Mouse (Mus musculus) kidney, adult 8-10 months (tissue): ENCODE results near the gene Myoz2.

Source experiments
- DNase-seq, 2 experiments: peaks; one replicate each; pipeline ENCODE4 v3.0.0; 2022

Gene Myoz2

GRCm38 (mm10) chr3:123034752-123035151 is at the start of gene Myoz2:
Gene Myoz2, minus strand, starts transcription at chr3:123035015.
- DNase-seq, result no peak

DNA sequence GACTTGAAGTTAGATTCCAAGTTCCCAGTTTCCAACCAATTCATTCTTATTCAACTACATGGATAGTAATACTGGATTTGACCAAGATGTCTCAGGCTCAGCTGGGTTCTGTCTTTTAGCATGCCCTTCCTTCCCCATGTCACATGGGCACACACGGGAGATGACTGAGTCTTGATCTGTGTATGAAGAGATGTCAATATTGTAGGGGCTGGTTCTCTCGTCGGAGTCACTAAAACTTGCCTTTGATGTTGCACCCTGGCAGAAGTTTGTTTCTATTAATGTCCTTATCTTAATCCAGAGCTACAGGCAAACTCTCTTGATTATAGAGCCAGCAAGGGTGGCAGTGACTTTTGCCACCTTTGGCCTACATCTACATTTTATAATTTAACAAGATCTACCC is 46.9 kb upstream of the Myoz2 start:
- no peak for DNase-seq

DNA sequence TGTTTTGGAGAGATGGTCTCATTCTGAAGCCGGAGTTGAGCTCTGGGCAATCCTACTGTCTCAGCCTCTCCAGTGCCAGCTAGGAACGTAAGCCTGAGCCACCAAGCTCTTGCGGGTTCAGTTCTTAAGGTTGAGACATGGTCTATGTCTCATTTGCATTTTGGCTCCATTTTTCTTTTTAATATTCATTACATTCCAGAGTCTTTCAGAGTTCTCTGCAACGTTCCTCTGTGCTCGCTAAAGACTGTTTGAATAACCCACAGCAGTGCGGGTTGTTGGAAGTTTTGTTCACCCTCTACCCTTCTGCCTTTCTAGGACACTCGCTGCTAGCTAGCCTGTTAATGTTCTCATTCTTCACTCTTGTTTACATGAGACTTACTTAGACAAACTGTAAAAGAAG is 46.1 kb upstream of the Myoz2 start:
- DNase-seq, result peak in 1 of 2 experiments; percentile 58

DNA sequence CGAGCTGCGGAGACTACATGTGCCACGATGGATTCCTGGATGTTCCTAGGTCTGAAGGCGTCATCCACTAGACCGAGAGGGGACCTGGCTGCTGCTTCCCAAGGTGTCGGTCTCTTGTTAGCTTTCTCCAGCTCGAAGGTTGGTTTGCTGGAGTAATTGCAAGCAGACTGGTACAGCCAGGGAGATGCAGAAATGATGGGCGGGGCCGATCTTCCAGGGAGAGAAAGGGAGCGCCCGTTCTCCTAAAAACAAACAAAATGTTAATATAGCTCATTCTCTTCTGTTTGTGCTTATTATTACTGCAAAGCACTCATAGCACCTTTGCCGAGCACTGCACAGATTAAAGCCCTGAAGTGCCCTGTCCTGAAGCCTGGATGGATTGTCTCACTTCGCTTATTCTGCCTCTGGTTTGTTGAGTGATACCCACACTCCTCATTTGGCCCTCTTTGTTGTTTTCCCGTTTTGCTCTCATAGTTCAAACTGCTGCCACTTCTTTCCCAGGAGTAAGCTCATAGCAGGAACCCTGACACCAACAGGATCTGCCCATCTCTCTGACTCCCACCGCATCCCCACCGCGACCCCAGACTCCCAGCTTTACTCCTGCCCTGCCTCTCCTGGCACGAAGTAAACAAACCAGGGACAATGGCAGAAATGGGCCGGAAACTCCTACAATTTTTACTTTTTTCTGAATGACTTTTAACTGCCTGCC is 45.4 kb upstream of the Myoz2 start:
- no peak for DNase-seq

DNA sequence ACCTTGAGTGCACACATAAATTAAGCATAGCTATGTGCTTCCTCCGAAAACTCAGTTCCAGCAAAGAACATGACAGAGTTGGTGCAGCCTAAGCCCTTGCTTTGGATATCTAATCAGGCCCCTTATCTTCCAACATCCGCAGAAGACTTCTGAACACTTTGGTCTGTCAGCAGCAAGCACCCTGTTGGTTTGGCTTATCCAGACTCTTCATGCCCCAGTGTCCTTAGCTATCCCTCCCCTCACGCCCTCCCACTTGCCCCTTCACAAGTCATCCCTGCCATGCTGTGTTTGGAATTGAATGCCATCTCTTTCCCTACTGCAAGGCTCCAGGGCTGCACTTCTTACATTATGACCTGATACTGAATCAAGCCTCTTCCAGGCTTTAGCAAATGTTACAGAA is 40.9 kb upstream of the Myoz2 start:
- no peak for DNase-seq

DNA sequence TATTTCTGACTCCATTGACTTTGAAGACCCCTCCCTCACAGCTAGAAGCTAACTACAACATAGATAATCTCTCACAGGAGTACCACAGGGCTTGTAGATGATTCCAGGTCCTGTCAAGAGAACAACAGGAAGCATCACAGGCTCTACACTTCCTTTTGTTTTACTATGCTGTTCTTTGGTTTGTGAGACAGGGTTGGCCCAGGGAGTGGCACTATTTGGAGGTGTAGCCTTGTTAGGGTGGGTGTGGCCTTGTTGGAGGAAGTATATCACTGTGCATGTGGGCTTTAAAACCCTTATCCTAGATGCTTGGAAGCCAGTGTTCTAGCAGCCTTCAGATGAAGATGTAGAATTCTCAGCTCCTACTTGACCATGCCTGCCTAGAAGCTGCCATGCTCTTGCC is 40.2 kb upstream of the Myoz2 start:
- no peak for DNase-seq

DNA sequence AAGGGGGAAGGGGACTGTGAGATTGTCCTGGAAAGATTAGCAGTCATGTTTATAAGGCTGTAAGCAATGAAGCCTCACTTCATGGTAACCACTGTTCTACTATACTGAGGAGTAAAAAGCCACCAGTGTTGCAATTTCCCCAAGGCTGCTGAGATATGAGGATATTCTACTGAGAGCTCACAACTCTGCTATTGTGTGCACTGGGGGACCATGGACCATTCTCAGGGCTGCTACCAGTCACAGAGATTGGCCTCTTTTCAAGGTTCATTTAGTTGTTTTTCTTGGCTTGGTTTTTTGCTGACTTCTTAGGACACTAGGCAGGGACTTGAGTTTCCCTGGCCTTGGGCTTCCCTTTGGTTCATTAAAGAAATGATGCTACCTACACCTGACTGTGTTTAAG is 38.5 kb upstream of the Myoz2 start:
- no peak for DNase-seq

GRCm38 (mm10) chr3:123072472-123072871 is 37.7 kb upstream of the Myoz2 start:
- no peak for DNase-seq

DNA sequence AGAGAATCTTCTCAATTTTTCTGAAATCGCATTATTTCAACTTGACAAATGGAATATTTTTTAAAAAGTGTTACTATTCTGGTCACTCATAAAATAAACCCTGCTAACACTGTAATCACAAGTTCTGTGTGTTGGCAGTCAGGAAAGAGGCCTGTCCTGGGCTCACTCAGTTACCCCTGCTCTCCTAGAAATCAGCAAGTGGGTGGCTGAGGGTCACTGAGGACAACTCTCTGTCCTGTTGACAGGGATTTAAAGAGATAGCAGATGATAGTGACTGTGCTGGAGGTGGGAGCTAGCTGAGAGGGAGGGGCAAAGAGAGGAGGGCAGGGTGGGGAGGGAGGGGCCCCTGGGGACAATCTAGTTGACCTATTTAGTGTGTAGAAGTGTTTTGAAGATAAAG is 36.2 kb upstream of the Myoz2 start:
- DNase-seq, result no peak

DNA sequence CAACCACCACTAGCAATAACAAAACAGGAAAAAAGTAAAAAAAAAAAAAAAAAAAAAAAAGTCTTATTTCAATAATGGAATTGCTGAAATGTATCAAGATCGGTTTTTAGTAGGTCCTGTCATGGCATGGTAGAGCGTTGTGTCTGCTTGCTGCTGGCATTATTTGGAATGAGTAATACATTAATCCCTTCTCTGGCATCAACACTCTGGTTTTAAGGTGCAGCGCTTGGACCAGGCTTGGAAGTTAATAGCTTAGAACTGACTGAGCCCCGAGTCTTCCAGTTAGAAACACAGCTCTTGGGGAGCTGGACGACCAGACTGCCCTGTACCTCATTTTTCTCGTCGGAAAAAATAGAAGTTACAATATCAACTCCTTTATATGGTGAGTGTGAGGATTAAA is 32.0 kb upstream of the Myoz2 start:
- peak in 1 of 2 experiments; percentile 31 for DNase-seq

DNA sequence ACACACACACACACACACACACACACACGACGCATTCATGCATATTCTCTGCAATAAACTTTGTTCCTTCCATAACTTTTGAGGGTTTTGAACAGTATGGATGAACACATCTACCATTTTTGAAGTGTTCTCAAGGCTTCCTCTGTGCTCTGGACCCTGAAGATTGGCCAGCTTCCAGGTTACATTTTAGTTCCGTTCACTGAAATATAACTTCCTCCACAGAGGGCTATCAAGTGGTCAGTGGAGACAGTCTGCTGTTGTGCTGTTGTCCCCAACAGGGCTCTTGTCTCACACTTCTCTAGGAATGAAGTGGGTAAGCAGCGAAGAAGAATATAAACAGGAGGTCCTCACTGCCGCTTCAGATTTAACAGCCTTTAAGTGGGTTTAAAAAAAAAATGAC is 30.7 kb upstream of the Myoz2 start:
- no peak for DNase-seq

DNA sequence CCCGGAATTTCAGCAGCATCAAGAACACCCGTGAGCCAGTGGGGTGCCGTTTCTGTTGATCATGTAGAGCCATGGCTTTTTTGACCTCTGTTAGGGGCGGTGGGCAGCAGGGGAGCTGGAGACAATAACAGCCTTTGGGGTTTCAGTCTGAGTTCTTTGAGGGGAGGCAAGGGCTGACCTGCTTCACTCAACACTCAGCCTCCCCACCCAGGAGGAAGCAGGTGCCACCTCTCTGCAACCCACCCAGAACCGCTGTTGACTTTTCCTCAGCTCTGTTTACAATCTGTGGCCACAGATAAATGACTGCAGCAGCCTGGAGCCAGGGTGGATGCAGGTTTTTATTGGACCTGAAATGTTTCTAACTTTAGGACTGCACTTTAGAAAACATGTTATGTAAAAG is 29.4 kb upstream of the Myoz2 start:
- DNase-seq, result no peak

DNA sequence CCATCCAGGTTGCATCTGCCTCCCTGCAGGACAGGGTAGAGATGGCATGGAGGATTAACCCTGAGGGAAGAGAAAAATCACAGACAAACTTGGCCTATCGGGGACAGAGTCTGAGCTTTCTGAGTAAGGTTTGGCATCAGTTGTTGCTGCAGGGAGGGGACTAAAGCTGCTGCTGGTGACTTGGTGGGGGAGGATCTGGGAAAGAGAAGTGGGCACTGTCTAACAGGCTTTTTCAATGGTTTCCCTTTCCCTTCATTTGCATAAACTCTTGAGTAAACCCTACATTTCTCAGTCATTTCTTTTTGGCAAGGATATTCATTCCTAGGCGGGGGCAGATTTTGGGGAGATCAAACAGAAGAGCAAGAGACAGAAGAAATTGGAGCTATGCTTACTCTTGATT is 27.1 kb upstream of the Myoz2 start:
- DNase-seq, result no peak

DNA sequence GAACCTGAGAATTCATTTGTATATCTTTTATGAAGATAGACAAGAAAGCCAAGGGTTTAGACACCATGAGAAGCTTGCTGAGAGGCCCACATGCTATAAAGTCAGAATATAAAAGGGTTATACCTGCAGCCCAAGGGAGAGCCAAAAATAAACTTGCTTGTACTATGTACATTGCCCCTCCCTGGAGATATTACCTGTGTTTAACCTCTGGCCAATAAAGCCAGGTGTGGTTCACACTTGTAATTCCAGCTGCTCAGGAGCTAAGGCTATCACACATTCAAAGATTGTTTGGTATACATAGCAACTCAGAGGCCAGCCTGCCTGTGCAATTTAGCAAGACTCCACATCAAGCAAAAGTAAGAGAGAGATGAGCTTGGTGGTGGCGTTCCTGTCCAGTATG is 24.0 kb upstream of the Myoz2 start:
- no peak for DNase-seq

- DNase-seq, result peak in 1 of 2 experiments; percentile 28
Observed at GRCm38 (mm10) chr3:123054178-123054577, 19.4 kb upstream of the Myoz2 start.

GRCm38 (mm10) chr3:123053192-123053938 is 18.6 kb upstream of the Myoz2 start:
- peak in 1 of 2 experiments; percentile 24 for DNase-seq

GRCm38 (mm10) chr3:123042308-123042707 is 7.5 kb upstream of the Myoz2 start:
- DNase-seq, result no peak

DNA sequence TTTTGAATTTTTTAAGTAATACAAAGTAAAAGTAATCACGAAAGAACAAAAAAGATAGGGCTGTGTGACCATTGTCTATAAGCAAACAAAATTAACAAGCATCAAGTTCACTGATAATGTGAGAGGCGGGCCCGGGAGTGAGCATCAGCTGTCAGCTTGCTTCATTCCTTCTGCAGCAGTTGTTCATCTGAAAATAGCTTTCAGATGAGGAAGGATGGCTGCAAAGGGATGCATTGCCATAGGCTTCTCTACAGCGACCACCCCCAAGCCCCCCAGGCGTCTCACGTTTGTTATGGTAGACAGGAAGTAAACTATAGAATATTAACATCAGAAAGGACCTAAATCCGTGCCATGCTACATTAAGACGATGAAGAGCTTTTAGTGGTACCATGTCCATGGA is 1.0 kb downstream of the Myoz2 start:
- DNase-seq, result no peak

- DNase-seq, result no peak
Observed at GRCm38 (mm10) chr3:123025634-123026033, 9.2 kb downstream of the Myoz2 start.

GRCm38 (mm10) chr3:123024496-123025234 is 10.2 kb downstream of the Myoz2 start:
- no peak for DNase-seq

GRCm38 (mm10) chr3:123018792-123019191 is 16.0 kb downstream of the Myoz2 start:
- no peak for DNase-seq

- peak; percentile 57 to 65 for DNase-seq
Observed at GRCm38 (mm10) chr3:123013476-123013875, 21.3 kb downstream of the Myoz2 start.

DNA sequence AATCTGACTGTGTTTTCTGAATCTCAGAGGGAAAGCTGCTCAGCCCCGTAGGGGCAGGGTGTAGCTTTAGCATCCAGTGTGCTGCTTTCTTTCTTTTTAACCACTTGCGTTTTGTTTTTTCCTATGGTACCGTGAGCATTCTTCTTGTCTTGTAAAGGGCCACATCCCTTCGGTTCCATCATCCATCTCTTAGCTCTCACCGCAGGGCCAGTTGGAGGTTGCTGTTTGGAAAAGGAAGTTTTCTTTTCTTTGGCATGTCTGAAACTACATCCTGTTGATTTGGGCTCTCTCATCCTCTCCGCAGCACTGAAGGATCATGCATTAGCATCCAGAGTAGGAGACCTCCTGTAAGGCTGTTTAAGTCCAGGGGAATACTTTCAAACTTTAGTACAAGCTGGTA is 25.4 kb downstream of the Myoz2 start:
- DNase-seq, result peak in 1 of 2 experiments; percentile 6

- no peak for DNase-seq
Observed at GRCm38 (mm10) chr3:123007386-123007785, 27.4 kb downstream of the Myoz2 start.
